Mouse (Mus musculus) spleen, adult 2 months (tissue): ENCODE measurements around the gene Heatr5a. TPM values are rescaled to one million over a fixed set of nuclear protein-coding genes. Genes with fewer than 3 reads are reported as not detected.

Experiments
- DNase-seq, 2 experiments: peaks; one replicate each; pipeline versions ENCODE4 v3.0.0 to v3.0.0-alpha.2; 2012 to 2021; ENCODE audit warnings: low spot score in 2 of 2, low read depth in 1 of 2
- H3K27ac ChIP-seq: fragments of 200-500 bp; 2 replicates; pipeline ENCODE4 v1.5.1; 2012; ENCODE audit warnings: low read length, inconsistent platforms; ENCODE audit not compliant: insufficient read depth
- H3K27me3 ChIP-seq: fragments of 200-500 bp; 2 replicates; pipeline ENCODE4 v1.6.1; 2012; ENCODE audit warnings: mild to moderate bottlenecking, moderate library complexity, low read length, inconsistent platforms; ENCODE audit not compliant: control insufficient read depth, insufficient read depth
- H3K36me3 ChIP-seq: fragments of 200-500 bp; 2 replicates; pipeline ENCODE4 v1.6.1; 2012; ENCODE audit warnings: mild to moderate bottlenecking, low read length, inconsistent platforms; ENCODE audit not compliant: control insufficient read depth, insufficient read depth
- H3K4me1 ChIP-seq: fragments of 200-500 bp; 2 replicates; pipeline ENCODE4 v1.6.1; 2011; ENCODE audit warnings: inconsistent platforms; ENCODE audit not compliant: control insufficient read depth, insufficient read depth, insufficient read length
- H3K4me3 ChIP-seq: fragments of 200-500 bp; 2 replicates; pipeline ENCODE4 v1.5.1; 2011; ENCODE audit warnings: mild to moderate bottlenecking, inconsistent platforms; ENCODE audit not compliant: insufficient read depth, insufficient read length; ENCODE audit errors: extremely low read depth
- CTCF ChIP-seq: fragments of 200-500 bp; IDR thresholded peaks from 2 replicates; pipeline ENCODE4 v1.5.1; 2011; ENCODE audit warnings: mild to moderate bottlenecking, inconsistent platforms; ENCODE audit not compliant: insufficient read depth, insufficient read length, insufficient replicate concordance; ENCODE audit errors: extremely low read depth
- POLR2A ChIP-seq: fragments of 200-500 bp; IDR thresholded peaks from 2 replicates; pipeline ENCODE4 v1.6.1; 2011; ENCODE audit warnings: low read depth, low read length, inconsistent platforms
- WGBS: fragments of 180-500 bp; shearing (Covaris S2); methylation state at CpG from one replicate; pipeline ENCODE4 v1.1.7; 2018; 5-methylcytosine and 5-hydroxymethylcytosine counted together
- polyA plus RNA-seq: library from polyadenylated mRNA; depleted of rRNA; stranded (reverse); fragments of >200 nt; gene quantifications from 2 replicates; pipeline ENCODE4 v1.2.3, GENCODE M21; 2012

Gene Heatr5a
- polyA plus RNA-seq, 1 experiment, result 18.0 TPM

- no peak for DNase-seq
Measured at GRCm38 (mm10) chr12:51914903-51915670, 56.0 kb downstream of the Heatr5a start.

GRCm38 (mm10) chr12:51909202-51909601 is 61.9 kb downstream of the Heatr5a start:
- TF ChIP-seq POLR2A, result no peak
- no peak for TF ChIP-seq CTCF
- WGBS, result 95% methylated on average over 5 of the region's 5 CpGs
- Histone ChIP-seq H3K4me3 (no peak overlapping the region), H3K27ac (no peak overlapping the region), H3K4me1 (no peaks in the 10 kb centered on the region), H3K27me3 (no peaks in the 10 kb centered on the region), H3K36me3 (peaks cover 4% of the 10 kb centered on the region)
- no peak for DNase-seq

More at GRCm38 (mm10) chr12:51914903-51915670, 56.0 kb downstream of the Heatr5a start:
- Histone ChIP-seq H3K36me3 (peaks cover 16% of the 10 kb centered on the region), H3K4me1 (no peaks in the 10 kb centered on the region), H3K27ac (no peak overlapping the region), H3K27me3 (no peaks in the 10 kb centered on the region), H3K4me3 (no peak overlapping the region)
- WGBS, result 94% methylated on average over 12 of the region's 12 CpGs
- TF ChIP-seq CTCF (no peak), POLR2A (no peak)

GRCm38 (mm10) chr12:51907543-51907942 is 63.6 kb downstream of the Heatr5a start:
- H3K36me3 ChIP-seq, result peaks cover 2% of the 10 kb centered on the region; the same call in 1 of the 2 replicates
- no peaks in the 10 kb centered on the region for H3K27me3 ChIP-seq
- DNase-seq, result no peak
- TF ChIP-seq POLR2A (no peak), CTCF (no peak)
- WGBS, result 88% methylated on average over 3 of the region's 3 CpGs
- no peak overlapping the region for H3K27ac ChIP-seq
- no peaks in the 10 kb centered on the region for H3K4me1 ChIP-seq
- H3K4me3 ChIP-seq, result no peak overlapping the region

- 93% methylated on average over 7 of the region's 7 CpGs for whole genome bisulfite sequencing
- TF ChIP-seq CTCF, result no peak
- no peak for TF ChIP-seq POLR2A
- no peak overlapping the region for H3K27ac ChIP-seq
- H3K36me3 ChIP-seq, result peaks cover 8% of the 10 kb centered on the region; the same call in 1 of the 2 replicates
- H3K27me3 ChIP-seq, result no peaks in the 10 kb centered on the region
- no peak for DNase-seq
- no peak overlapping the region for H3K4me3 ChIP-seq
- no peaks in the 10 kb centered on the region for H3K4me1 ChIP-seq
Measured at GRCm38 (mm10) chr12:51900551-51900950, 70.6 kb downstream of the Heatr5a start.

- no peaks in the 10 kb centered on the region for H3K27me3 ChIP-seq
- no peak overlapping the region for H3K4me3 ChIP-seq
- peaks cover 8% of the 10 kb centered on the region; the same call in 1 of the 2 replicates for H3K36me3 ChIP-seq
- no peak overlapping the region for H3K27ac ChIP-seq
- no peak for TF ChIP-seq POLR2A
- no peak for TF ChIP-seq CTCF
- no peaks in the 10 kb centered on the region for H3K4me1 ChIP-seq
- DNase-seq, result no peak
- WGBS, result 88% methylated on average over 4 of the region's 4 CpGs
Measured at GRCm38 (mm10) chr12:51896901-51897300, 74.2 kb downstream of the Heatr5a start.

- no peak for TF ChIP-seq POLR2A
- peaks cover 5% of the 10 kb centered on the region for H3K36me3 ChIP-seq
- no peaks in the 10 kb centered on the region for H3K27me3 ChIP-seq
- H3K4me3 ChIP-seq, result peak overlapping the region; percentile 10; the same call in 1 of the 2 replicates
- WGBS, result 88% methylated on average over 12 of the region's 12 CpGs
- H3K27ac ChIP-seq, result peak overlapping the region; percentile 88
- H3K4me1 ChIP-seq, result peaks cover 10% of the 10 kb centered on the region; the same call in 1 of the 2 replicates
- no peak for DNase-seq
Measured at GRCm38 (mm10) chr12:51888609-51889008, 82.5 kb downstream of the Heatr5a start.
